Mouse (Mus musculus) megakaryocyte, embryonic 14.5 days (primary cell): ENCODE measurements around the gene Hmgxb4.

Source experiments
- FLI1 ChIP-seq: IDR thresholded peaks from 2 replicates; pipeline ENCODE4 v1.6.1; 2012; ENCODE audit warnings: low read length, inconsistent platforms, mixed read lengths
- GATA1 ChIP-seq: IDR thresholded peaks from 3 replicates; pipeline ENCODE4 v1.6.1; 2012; ENCODE audit warnings: mixed read lengths, low read length, inconsistent platforms, borderline replicate concordance

GRCm38 (mm10) chr8:75071627-75072346 is 78.6 kb downstream of the Hmgxb4 start:
- TF ChIP-seq GATA1, result no peak
- TF ChIP-seq FLI1, result no peak
